Mouse (Mus musculus) hindbrain, embryonic 11.5 days (tissue): Measurements from ENCODE around the gene Ndufs1. TPM values are rescaled to one million over a fixed set of nuclear protein-coding genes. Genes with fewer than 3 reads are reported as not detected.
A peak's percentile ranks its signal among the peaks of the same experiment; 100 is the strongest.

Source experiments
- ATAC-seq: fragments of 200-750 bp; cut with Nextera tagmentation; 2 replicates; pipeline ENCODE4 v1.8.0; 2017; ENCODE audit warnings: mild to moderate bottlenecking, moderate TSS enrichment, moderate library complexity; ENCODE audit not compliant: low FRiP score
- DNase-seq: peaks from one replicate; pipeline ENCODE4 v3.0.0-alpha.2; 2015; ENCODE audit warnings: low spot score
- H3K27ac ChIP-seq: fragments of 300-500 bp; sonication (generic); 2 replicates; pipeline ENCODE4 v1.5.1; 2014; ENCODE audit warnings: mild to moderate bottlenecking, low read depth, low read length
- H3K27me3 ChIP-seq: fragments of 300-500 bp; sonication (generic); 2 replicates; pipeline ENCODE4 v1.6.1; 2014; ENCODE audit warnings: mild to moderate bottlenecking, low read length, moderate library complexity, mixed read lengths; ENCODE audit not compliant: control insufficient read depth, insufficient read depth
- H3K36me3 ChIP-seq: fragments of 300-500 bp; sonication (generic); 2 replicates; pipeline ENCODE4 v1.6.1; 2014; ENCODE audit warnings: mild to moderate bottlenecking, low read length, moderate library complexity, mixed read lengths; ENCODE audit not compliant: control insufficient read depth, insufficient read depth
- H3K4me1 ChIP-seq: fragments of 300-500 bp; sonication (generic); replicated peaks from 2 replicates; pipeline ENCODE4 v1.6.1; 2014; ENCODE audit warnings: low read length, mixed read lengths; ENCODE audit not compliant: control insufficient read depth, insufficient read depth
- H3K4me2 ChIP-seq: fragments of 300-500 bp; sonication (generic); replicated peaks from 2 replicates; pipeline ENCODE4 v1.6.1; 2014; ENCODE audit warnings: mild to moderate bottlenecking, low read depth, low read length
- H3K4me3 ChIP-seq: fragments of 300-500 bp; sonication (generic); 2 replicates; pipeline ENCODE4 v1.5.1; 2014; ENCODE audit warnings: low read depth, low read length
- H3K9ac ChIP-seq: fragments of 300-500 bp; sonication (generic); 2 replicates; pipeline ENCODE4 v1.6.1; 2014; ENCODE audit warnings: low read depth, low read length
- H3K9me3 ChIP-seq: fragments of 300-500 bp; sonication (generic); 2 replicates; pipeline ENCODE4 v1.6.1; 2016; ENCODE audit warnings: low read length; ENCODE audit not compliant: control insufficient read depth
- WGBS: fragments of 180-500 bp; shearing (Covaris S2); extraction: QIAGEN DNeasy Blood & Tissue Kit; methylation state at CpG from one replicate; pipeline ENCODE4 v1.1.7; 2014; 5-methylcytosine and 5-hydroxymethylcytosine counted together
- polyA plus RNA-seq: library from polyadenylated mRNA; unstranded; fragments of >200 nt; fragmentation: Nextera tagmentation; extraction: Ambion mirVana; gene quantifications from 2 replicates; pipeline ENCODE4 v1.2.1, GENCODE M21; 2014

Gene Ndufs1
- polyA plus RNA-seq, 1 experiment from 2014 or later, result 135 TPM

GRCm38 (mm10) chr1:63131766-63132165 lies 44.9 kb downstream of the Ndufs1 start:
- DNase-seq, result no peak
- WGBS, result 92% methylated on average over 11 of the region's 11 CpGs

GRCm38 (mm10) chr1:63130883-63131282 lies 45.8 kb downstream of the Ndufs1 start:
- no peak for ATAC-seq
- no peak for DNase-seq
- Histone ChIP-seq H3K27ac (no peak overlapping the region), H3K27me3 (no peaks in the 10 kb centered on the region), H3K4me1 (no peaks in the 10 kb centered on the region), H3K4me2 (no peak overlapping the region), H3K9me3 (no peaks in the 10 kb centered on the region), H3K4me3 (no peak overlapping the region), H3K9ac (no peak overlapping the region), H3K36me3 (no peaks in the 10 kb centered on the region)
- WGBS, result 85% methylated on average over 2 of the region's 2 CpGs

More at GRCm38 (mm10) chr1:63131766-63132165, 44.9 kb downstream of the Ndufs1 start:
- Histone ChIP-seq H3K36me3 (no peaks in the 10 kb centered on the region), H3K4me2 (no peak overlapping the region), H3K27me3 (no peaks in the 10 kb centered on the region), H3K4me1 (no peaks in the 10 kb centered on the region), H3K9ac (no peak overlapping the region), H3K27ac (no peak overlapping the region), H3K4me3 (no peak overlapping the region), H3K9me3 (no peaks in the 10 kb centered on the region)
- ATAC-seq, result no peak

DNA sequence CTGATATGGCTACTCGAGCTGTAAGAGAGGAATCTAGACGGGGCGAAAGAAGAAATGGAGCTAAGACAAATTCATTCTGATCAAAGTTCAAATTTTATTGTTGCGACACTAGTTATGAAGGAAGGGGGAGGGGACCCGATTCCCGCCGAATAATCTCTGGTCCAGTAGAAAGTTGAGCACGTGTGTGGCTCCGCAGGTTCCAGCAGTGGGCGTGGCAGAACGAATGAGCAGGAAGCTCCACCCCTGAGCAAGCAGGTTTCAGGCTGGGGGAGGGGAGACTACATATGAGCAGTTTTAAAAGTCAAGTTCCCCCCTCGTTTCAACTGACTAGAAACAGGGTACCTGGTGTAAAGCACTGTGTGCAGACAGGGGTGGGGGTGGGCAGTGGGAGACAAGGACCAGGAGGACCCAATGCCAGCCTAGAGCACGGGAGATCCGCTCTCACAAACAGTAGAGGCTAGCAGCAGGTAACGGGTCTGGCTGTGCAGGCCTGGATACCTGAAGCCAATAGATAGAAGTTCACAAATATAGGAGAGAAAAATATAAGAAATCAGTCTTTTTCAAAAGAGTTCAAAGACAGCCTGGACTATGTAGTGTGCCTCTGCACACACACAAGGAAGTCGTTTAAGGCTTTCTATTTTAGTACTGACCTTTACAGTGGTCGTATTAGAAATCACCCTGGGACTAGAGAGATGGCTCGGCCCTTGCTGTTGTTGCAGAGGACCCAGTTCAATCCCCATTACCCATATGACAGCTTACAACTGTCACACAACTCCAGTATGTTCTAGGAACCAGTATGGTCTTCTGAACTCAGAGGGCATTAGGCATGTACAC lies 46.6 kb downstream of the Ndufs1 start:
- Histone ChIP-seq H3K36me3 (no peaks in the 10 kb centered on the region), H3K9me3 (no peaks in the 10 kb centered on the region), H3K4me3 (no peak overlapping the region), H3K9ac (no peak overlapping the region), H3K27ac (no peak overlapping the region), H3K4me1 (no peaks in the 10 kb centered on the region), H3K27me3 (no peaks in the 10 kb centered on the region), H3K4me2 (peak overlapping the region; percentile 25)
- 25% methylated on average over 18 of the region's 18 CpGs for WGBS
- ATAC-seq (peak; percentile 38; the same call in 1 of the 2 replicates), DNase-seq (no peak)

DNA sequence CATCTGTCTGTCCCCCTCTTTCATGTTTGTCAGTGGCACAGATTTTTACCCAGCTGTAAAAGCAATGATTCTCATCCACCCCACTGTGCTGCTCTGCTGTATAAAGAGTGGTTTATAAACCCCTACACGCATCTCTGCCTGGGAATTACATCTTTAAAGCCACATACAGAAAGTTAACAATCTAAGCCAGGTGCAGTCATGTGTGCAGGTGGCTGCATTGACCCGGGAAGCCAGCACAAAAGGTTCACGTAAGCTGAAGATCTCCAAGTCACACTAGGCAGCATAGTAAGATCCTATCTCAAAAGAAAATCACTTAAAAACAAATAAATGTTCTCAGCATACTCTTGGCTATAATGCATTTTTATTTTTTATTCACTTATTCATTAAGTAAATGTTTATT lies 47.4 kb downstream of the Ndufs1 start:
- Histone ChIP-seq H3K9ac (no peak overlapping the region), H3K4me3 (no peak overlapping the region)

DNA sequence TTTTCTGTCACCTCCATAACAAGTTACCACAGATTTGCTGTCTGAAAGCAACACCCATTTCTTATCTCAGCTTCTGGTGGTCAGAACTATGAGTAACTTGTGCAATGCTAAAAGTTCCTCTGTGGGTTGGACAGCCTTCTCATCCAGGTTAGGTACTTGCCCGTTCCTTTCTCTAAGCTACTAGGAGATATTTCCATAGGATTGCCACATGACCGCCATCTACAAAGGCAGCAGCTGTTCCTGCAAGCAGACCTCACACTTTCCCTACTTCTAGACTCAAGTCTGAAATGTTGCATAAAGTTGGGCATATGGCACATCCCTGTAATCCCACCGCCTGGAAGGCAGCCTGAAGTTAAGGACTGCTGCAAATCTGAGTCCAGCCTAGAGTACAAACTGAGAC lies 50.4 kb downstream of the Ndufs1 start:
- Histone ChIP-seq H3K27me3 (no peaks in the 10 kb centered on the region), H3K4me2 (no peak overlapping the region), H3K27ac (no peak overlapping the region), H3K9ac (no peak overlapping the region), H3K4me3 (no peak overlapping the region), H3K4me1 (no peaks in the 10 kb centered on the region), H3K9me3 (no peaks in the 10 kb centered on the region), H3K36me3 (peaks cover 2% of the 10 kb centered on the region; the same call in 1 of the 2 replicates)
- no peak for ATAC-seq
- DNase-seq, result no peak
- WGBS, result 94% methylated on average over 3 of the region's 3 CpGs

More for the DNA sequence above, 47.4 kb downstream of the Ndufs1 start:
- Histone ChIP-seq H3K27ac (no peak overlapping the region), H3K4me1 (no peaks in the 10 kb centered on the region), H3K27me3 (no peaks in the 10 kb centered on the region), H3K4me2 (no peak overlapping the region), H3K36me3 (no peaks in the 10 kb centered on the region), H3K9me3 (no peaks in the 10 kb centered on the region)
- DNase-seq (no peak), ATAC-seq (no peak)
- 51% methylated on average over 3 of the region's 3 CpGs for WGBS

- Histone ChIP-seq H3K4me1 (no peaks in the 10 kb centered on the region), H3K36me3 (peaks cover 6% of the 10 kb centered on the region; the same call in 1 of the 2 replicates), H3K4me2 (no peak overlapping the region), H3K4me3 (no peak overlapping the region), H3K27me3 (no peaks in the 10 kb centered on the region), H3K9me3 (no peaks in the 10 kb centered on the region), H3K27ac (no peak overlapping the region), H3K9ac (no peak overlapping the region)
- DNase-seq, result no peak
- 70% methylated on average over 6 of the region's 6 CpGs for WGBS
- no peak for ATAC-seq
Observed at GRCm38 (mm10) chr1:63123823-63124450, 52.7 kb downstream of the Ndufs1 start.

GRCm38 (mm10) chr1:63122005-63122404 lies 54.6 kb downstream of the Ndufs1 start:
- Histone ChIP-seq H3K4me3 (no peak overlapping the region), H3K27ac (no peak overlapping the region), H3K9me3 (no peaks in the 10 kb centered on the region), H3K27me3 (no peaks in the 10 kb centered on the region), H3K9ac (no peak overlapping the region), H3K36me3 (peaks cover 6% of the 10 kb centered on the region; the same call in 1 of the 2 replicates), H3K4me2 (no peak overlapping the region), H3K4me1 (no peaks in the 10 kb centered on the region)
- ATAC-seq, result no peak
- 93% methylated on average over 6 of the region's 6 CpGs for WGBS
- DNase-seq, result no peak

- H3K27ac ChIP-seq, result no peak overlapping the region
- H3K4me2 ChIP-seq, result no peak overlapping the region
- no peaks in the 10 kb centered on the region; the same call in 1 of the 2 replicates for H3K4me1 ChIP-seq
- H3K27me3 ChIP-seq, result no peaks in the 10 kb centered on the region
- no peak for ATAC-seq
- WGBS, result 92% methylated on average over 2 of the region's 2 CpGs
- no peak overlapping the region for H3K9ac ChIP-seq
- H3K4me3 ChIP-seq, result no peak overlapping the region
- peaks cover 6% of the 10 kb centered on the region; the same call in 1 of the 2 replicates for H3K36me3 ChIP-seq
- DNase-seq, result no peak
- no peaks in the 10 kb centered on the region for H3K9me3 ChIP-seq
Observed at GRCm38 (mm10) chr1:63120382-63120781, 56.3 kb downstream of the Ndufs1 start.
